Mouse (Mus musculus) E14TG2a.4 (cell line): Measurements from ENCODE around the gene Btbd6.
A peak's percentile ranks its signal among the peaks of the same experiment; 100 is the strongest.

Source experiments
- H3K27me3 ChIP-seq: 2 replicates; pipeline ENCODE4 v1.6.1; 2014; ENCODE audit warnings: low read length, control low read depth; ENCODE audit not compliant: insufficient read depth
- H3K36me3 ChIP-seq: 2 replicates; pipeline ENCODE4 v1.6.1; 2014; ENCODE audit warnings: low read length, control low read depth; ENCODE audit not compliant: insufficient read depth
- H3K4me1 ChIP-seq: replicated peaks from 2 replicates; pipeline ENCODE4 v1.6.1; 2014; ENCODE audit warnings: low read depth, low read length, control low read depth
- H3K4me3 ChIP-seq: replicated peaks from 2 replicates; pipeline ENCODE4 v1.5.1; 2014; ENCODE audit warnings: mild to moderate bottlenecking, low read length
- H3K9me3 ChIP-seq: 2 replicates; pipeline ENCODE4 v1.6.1; 2014; ENCODE audit warnings: low read length, control low read depth
- CTCF ChIP-seq: conservative IDR thresholded peaks from 2 replicates; pipeline ENCODE4 v1.5.1; 2014; ENCODE audit warnings: low read length
- NANOG ChIP-seq: IDR thresholded peaks from 2 replicates; pipeline ENCODE4 v1.6.1; 2014; ENCODE audit warnings: borderline replicate concordance, low read length, mixed read lengths
- POU5F1 ChIP-seq: IDR thresholded peaks from 2 replicates; pipeline ENCODE4 v1.6.1; 2014; ENCODE audit warnings: low read length, borderline replicate concordance

The Btbd6 gene

GRCm38 (mm10) chr12:112976371-112977073, at the start of gene Btbd6:
Gene Btbd6 (plus strand): TSS chr12:112976482.
- Histone ChIP-seq H3K9me3 (no peaks in the 10 kb centered on the region), H3K4me1 (peaks cover 21% of the 10 kb centered on the region), H3K4me3 (peak within 1 kb of the TSS; percentile 90), H3K27me3 (no peaks in the 10 kb centered on the region), H3K36me3 (peaks cover 76% of the 10 kb centered on the region)
- TF ChIP-seq POU5F1 = no peak
- no peak for TF ChIP-seq CTCF
- no peak for TF ChIP-seq NANOG

DNA sequence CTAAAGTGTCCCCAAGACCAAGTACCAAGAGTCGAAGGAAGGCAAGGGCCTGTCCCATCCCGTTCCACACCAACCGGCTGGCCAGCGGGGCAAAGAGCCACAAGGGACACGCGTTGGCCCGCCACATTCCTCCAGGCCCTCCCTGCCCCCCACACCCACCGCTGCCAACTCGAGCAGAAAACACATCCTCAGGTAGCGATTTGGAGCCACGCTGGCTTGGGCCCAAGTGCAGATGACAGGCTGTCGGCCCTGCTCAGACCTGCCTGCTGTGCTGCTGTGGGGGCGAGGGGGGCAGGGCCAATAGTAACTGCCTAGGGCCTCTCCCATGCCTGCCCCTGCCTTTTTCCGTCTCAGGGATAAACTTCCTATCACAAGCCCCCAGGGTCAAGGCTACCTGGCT, 49.0 kb upstream of the Btbd6 start:
- H3K9me3 ChIP-seq = no peaks in the 10 kb centered on the region
- peaks cover 67% of the 10 kb centered on the region for H3K27me3 ChIP-seq
- no peaks in the 10 kb centered on the region for H3K36me3 ChIP-seq
- H3K4me1 ChIP-seq = peaks cover 57% of the 10 kb centered on the region
- H3K4me3 ChIP-seq = peak overlapping the region; percentile 43
- TF ChIP-seq NANOG (no peak), CTCF (no peak), POU5F1 (no peak)

DNA sequence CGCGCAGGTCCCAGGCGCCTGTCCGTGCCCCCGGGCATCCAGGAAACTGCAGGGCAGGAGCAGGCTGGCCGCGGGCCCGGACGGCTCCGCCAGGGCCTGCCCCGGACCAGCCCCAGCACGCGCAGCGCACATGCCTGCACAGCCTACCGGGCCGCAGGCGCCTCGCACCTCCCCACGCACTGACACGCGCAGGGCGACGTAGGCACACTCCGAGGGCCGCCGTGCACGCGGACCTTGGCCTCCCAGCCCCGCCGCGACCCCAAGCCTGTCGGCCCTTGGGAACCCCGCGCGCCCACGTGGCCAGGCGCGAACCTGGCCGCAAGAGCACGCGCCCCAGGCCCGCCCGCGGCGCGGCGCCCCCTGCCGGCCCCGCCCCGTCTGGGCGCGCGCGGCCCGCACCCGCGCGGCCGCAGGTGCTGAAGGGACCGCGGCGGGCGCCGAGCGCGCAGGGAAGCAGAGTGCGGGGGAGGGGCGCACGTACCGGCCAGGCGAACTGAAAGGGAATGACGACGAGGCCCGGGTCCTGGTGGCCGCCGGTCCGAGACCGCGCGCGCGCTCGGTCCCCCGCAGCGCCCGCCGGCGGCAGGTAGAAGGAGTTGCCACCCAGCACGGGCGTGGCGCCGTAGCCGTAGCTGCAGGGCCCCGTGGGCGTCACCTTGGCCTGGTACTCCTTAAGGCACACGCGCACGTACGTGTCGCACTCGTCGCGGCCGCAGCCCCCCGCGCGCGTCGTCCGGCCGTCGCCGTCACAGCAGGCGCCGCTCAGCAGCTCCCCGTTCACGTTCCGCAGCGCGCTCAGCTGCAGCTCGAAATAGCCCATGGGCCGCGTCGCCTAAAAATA, 47.7 kb upstream of the Btbd6 start:
- Histone ChIP-seq H3K4me3 (peak overlapping the region; percentile 82), H3K36me3 (no peaks in the 10 kb centered on the region), H3K27me3 (peaks cover 71% of the 10 kb centered on the region), H3K9me3 (no peaks in the 10 kb centered on the region), H3K4me1 (peaks cover 66% of the 10 kb centered on the region)
- TF ChIP-seq POU5F1 = no peak
- no peak for TF ChIP-seq NANOG

DNA sequence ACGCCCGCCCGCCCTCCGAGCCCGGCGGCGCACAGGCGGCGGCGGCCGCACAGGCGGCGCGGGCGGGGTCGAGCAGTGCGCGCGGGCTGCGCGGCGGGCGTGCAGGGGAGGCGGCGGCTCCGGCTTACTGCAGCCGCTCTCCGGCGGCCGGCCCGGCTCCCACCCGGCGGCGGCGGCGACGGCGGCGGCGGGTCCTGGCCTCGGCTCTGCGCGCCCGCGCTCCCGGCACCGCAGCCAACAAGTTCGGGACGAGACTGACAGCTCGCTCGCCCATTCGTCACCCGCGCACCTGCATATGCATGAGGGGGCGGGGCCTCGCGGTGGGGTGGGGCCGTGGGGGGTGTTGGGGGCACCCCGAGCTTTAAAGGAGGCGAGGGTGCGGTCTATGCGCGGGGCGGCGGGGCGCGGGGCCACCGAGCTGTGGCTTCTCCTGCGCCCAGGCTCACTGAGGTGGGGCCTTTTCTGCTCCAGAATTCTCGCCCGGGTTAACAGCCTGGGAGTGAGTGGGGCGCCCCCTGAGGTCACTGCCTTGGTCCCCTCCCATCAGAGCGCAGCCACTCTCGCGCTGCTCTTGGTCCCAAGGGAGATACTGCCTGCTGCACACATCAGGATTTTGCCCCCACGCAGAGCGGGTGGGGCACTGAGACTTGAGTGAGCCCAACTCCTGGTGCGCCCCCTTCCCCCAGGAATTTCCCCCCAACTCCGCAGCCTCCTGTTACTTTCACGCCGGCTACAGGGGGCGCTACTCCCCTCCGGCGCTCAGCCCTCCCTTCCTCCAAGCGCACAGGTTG, 46.5 kb upstream of the Btbd6 start, which contains the start of gene Jag2:
Gene Jag2, minus strand, starts transcription at position 215 of the 791 bp plus-strand sequence.
- peaks cover 55% of the 10 kb centered on the region for H3K4me1 ChIP-seq
- H3K36me3 ChIP-seq = no peaks in the 10 kb centered on the region; the same call in 1 of the 2 replicates
- H3K4me3 ChIP-seq = peak within 1 kb of the TSS; percentile 82
- peaks cover 67% of the 10 kb centered on the region for H3K27me3 ChIP-seq
- TF ChIP-seq NANOG (no peak), POU5F1 (peak; percentile 30; the same call in 1 of the 2 replicates), CTCF (peak; percentile 69)
- H3K9me3 ChIP-seq = no peaks in the 10 kb centered on the region

DNA sequence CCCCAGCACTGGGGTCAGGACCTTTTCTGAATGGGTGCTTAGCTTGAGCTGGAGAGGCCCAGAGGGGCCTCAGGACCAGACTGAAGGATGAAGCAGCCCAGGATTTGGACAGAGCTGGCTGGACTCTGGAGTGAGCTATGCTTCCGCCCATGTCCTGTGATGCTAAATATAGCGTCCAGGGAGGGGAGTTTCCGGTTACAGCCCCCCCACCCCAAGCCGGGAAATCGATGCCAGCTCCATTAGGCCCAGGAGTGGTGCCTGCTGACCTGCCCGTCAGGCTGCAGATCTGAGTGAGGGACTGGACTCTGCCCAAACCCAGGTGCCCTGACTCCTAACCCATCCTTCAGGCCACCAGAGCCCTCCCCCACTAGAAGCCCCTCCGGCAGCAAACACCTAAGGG, 43.6 kb upstream of the Btbd6 start:
- TF ChIP-seq CTCF (no peak), NANOG (no peak), POU5F1 (no peak)
- Histone ChIP-seq H3K27me3 (peaks cover 38% of the 10 kb centered on the region), H3K4me3 (no peak overlapping the region), H3K9me3 (no peaks in the 10 kb centered on the region), H3K36me3 (peaks cover 9% of the 10 kb centered on the region), H3K4me1 (peaks cover 33% of the 10 kb centered on the region)

DNA sequence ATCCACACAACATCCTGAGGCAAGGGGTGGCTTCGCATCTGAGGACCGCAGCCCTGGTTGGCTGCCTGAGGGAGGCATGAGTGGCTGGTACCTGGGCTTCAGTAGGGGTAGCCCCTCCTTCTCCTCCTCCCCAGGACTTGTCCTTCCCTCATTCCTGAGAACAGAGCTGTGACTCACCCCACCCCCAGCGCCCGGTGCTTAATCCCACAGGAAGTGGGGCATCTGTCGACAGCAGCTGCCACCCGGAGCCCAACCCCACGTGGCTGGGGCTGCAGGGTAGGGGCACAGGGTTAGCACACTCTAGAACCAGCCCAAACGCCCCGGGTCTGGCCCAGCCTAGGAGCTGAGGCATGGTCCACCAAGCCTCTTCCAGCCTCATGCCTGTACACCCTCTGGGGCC, 38.4 kb upstream of the Btbd6 start:
- Histone ChIP-seq H3K27me3 (peaks cover 2% of the 10 kb centered on the region; the same call in 1 of the 2 replicates), H3K4me1 (peaks cover 53% of the 10 kb centered on the region), H3K4me3 (peak overlapping the region; percentile 20; the same call in 1 of the 2 replicates), H3K36me3 (peaks cover 12% of the 10 kb centered on the region), H3K9me3 (no peaks in the 10 kb centered on the region)
- TF ChIP-seq NANOG = no peak
- TF ChIP-seq CTCF = no peak
- TF ChIP-seq POU5F1 = no peak

GRCm38 (mm10) chr12:112938366-112938765, 37.9 kb upstream of the Btbd6 start:
- Histone ChIP-seq H3K4me1 (peaks cover 48% of the 10 kb centered on the region), H3K27me3 (peaks cover 5% of the 10 kb centered on the region), H3K9me3 (no peaks in the 10 kb centered on the region), H3K36me3 (peaks cover 12% of the 10 kb centered on the region), H3K4me3 (peak overlapping the region; percentile 20; the same call in 1 of the 2 replicates)
- TF ChIP-seq CTCF (no peak), POU5F1 (no peak), NANOG (no peak)
